Mouse (Mus musculus) embryonic facial prominence, embryonic 13.5 days (tissue): ENCODE data around the gene Top3b. TPM values are rescaled to one million over a fixed set of nuclear protein-coding genes. Genes with fewer than 3 reads are reported as not detected.

Experiments
- ATAC-seq: fragments of 200-750 bp; cut with Nextera tagmentation; 2 replicates; pipeline ENCODE4 v1.8.0; 2017; ENCODE audit warnings: low read depth; ENCODE audit not compliant: insufficient number of reproducible peaks, insufficient read depth, low FRiP score, low TSS enrichment
- H3K27ac ChIP-seq: fragments of 300-500 bp; sonication (generic); 2 replicates; pipeline ENCODE4 v1.5.1; 2015; ENCODE audit warnings: moderate library complexity, mild to moderate bottlenecking, inconsistent platforms
- H3K27me3 ChIP-seq: fragments of 300-500 bp; sonication (generic); 2 replicates; pipeline ENCODE4 v1.6.1; 2015; ENCODE audit warnings: mild to moderate bottlenecking, inconsistent platforms
- H3K36me3 ChIP-seq: fragments of 300-500 bp; sonication (generic); 2 replicates; pipeline ENCODE4 v1.6.1; 2015; ENCODE audit warnings: mild to moderate bottlenecking, inconsistent platforms
- H3K4me1 ChIP-seq: fragments of 300-500 bp; sonication (generic); 2 replicates; pipeline ENCODE4 v1.6.1; 2015; ENCODE audit warnings: inconsistent platforms
- H3K4me2 ChIP-seq: fragments of 300-500 bp; sonication (generic); 2 replicates; pipeline ENCODE4 v1.6.1; 2015; ENCODE audit warnings: moderate library complexity, mild to moderate bottlenecking, inconsistent platforms
- H3K4me3 ChIP-seq: fragments of 300-500 bp; sonication (generic); 2 replicates; pipeline ENCODE4 v1.5.1; 2015; ENCODE audit warnings: mild to moderate bottlenecking, inconsistent platforms
- H3K9ac ChIP-seq: fragments of 300-500 bp; sonication (generic); 2 replicates; pipeline ENCODE4 v1.6.1; 2015; ENCODE audit warnings: mild to moderate bottlenecking, inconsistent platforms
- H3K9me3 ChIP-seq: fragments of 300-500 bp; sonication (generic); 2 replicates; pipeline ENCODE4 v1.6.1; 2016; ENCODE audit warnings: inconsistent platforms
- WGBS: fragments of 180-500 bp; shearing (Covaris S2); methylation state at CpG from one replicate; pipeline ENCODE4 v1.1.7; 2015; ENCODE audit warnings: mixed read lengths; 5-methylcytosine and 5-hydroxymethylcytosine counted together
- polyA plus RNA-seq: library from polyadenylated mRNA; unstranded; fragments of >200 nt; fragmentation: Nextera tagmentation; extraction: Ambion mirVana; gene quantifications from 2 replicates; pipeline ENCODE4 v1.2.1, GENCODE M21; 2015

Top3b gene
- polyA plus RNA-seq, 1 experiment from 2014 or later = 73.7 TPM

DNA sequence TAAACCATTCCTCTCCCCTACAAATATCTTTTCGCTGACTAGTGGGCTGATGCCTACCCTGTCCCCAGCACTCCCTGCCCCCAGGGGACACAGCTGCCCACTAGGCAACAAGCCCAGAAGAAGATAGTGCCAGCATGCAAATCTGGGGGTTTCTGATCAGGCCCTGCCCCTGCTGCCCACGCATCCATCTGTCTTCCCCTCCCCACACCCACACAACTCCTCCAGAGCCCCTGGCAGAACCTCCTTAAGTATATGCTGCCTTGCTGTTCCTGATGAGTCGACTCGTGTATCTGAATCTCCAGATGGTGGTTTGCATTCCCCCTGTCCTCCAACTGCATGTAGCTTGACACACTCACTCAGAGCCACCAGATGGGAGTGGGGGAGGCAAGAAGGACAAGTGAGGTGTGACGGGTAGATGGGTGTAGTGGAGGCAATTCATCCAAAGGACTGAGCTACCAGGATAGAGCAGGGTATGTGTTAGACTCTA, 60.3 kb downstream of the Top3b start:
- H3K27me3 ChIP-seq = no peaks in the 10 kb centered on the region
- H3K4me1 ChIP-seq = no peaks in the 10 kb centered on the region
- 76% methylated on average over 5 of the region's 5 CpGs for WGBS
- H3K4me3 ChIP-seq = no peak overlapping the region
- no peak overlapping the region for H3K9ac ChIP-seq
- ATAC-seq = no peak
- peaks cover 7% of the 10 kb centered on the region; the same call in 1 of the 2 replicates for H3K36me3 ChIP-seq
- H3K9me3 ChIP-seq = no peaks in the 10 kb centered on the region; the same call in 1 of the 2 replicates
- no peak overlapping the region for H3K27ac ChIP-seq
- no peak overlapping the region for H3K4me2 ChIP-seq

DNA sequence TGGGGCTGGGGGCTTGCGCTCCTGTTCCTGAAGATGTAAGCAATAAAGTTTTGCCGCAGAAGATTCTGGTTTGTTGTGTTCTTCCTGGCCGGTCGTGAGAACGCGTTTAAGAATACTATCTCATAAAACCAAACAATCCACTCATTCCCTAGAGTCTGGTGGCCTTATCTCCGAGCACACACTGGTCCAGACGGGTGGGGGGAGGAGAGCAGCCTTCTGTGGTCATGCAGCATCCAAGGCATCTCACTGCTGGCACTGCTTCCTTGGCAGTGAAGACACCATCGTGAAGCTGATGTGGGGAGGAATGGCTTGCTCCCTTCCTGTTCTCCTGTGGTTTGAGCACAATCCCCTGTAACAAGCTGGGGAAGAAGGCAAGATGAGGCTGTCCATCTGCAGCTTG, 69.0 kb downstream of the Top3b start:
- WGBS = 94% methylated on average over 9 of the region's 9 CpGs
- Histone ChIP-seq H3K36me3 (no peaks in the 10 kb centered on the region), H3K9ac (no peak overlapping the region), H3K27ac (no peak overlapping the region), H3K27me3 (no peaks in the 10 kb centered on the region), H3K9me3 (0 out of 2 replicates have a peak, but pooled peaks cover 3% of the 10 kb centered on the region), H3K4me2 (no peak overlapping the region), H3K4me3 (no peak overlapping the region), H3K4me1 (no peaks in the 10 kb centered on the region)
- ATAC-seq = no peak

DNA sequence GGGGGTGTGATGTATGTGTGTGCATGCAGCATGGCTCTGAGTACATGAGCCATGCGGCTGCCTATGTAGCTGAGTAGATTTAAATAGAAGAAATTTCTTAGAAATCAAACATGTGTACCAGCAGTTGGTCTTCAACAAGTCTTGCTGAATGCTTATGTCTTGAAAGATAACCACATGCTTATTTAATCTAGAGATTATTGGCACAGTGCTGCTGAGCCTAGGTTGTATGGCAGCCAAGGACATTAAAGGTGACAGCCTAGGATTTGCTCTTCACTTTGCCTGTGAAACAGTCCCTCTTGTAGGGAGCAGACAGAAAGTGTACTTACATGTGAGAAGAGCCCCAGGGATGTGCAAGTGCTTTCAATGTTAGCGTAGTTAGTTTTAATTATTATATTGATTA, 70.5 kb downstream of the Top3b start:
- Histone ChIP-seq H3K9ac (no peak overlapping the region), H3K4me3 (no peak overlapping the region), H3K27me3 (no peaks in the 10 kb centered on the region), H3K36me3 (no peaks in the 10 kb centered on the region), H3K4me1 (no peaks in the 10 kb centered on the region), H3K9me3 (0 out of 2 replicates have a peak, but pooled peaks cover 3% of the 10 kb centered on the region), H3K27ac (no peak overlapping the region), H3K4me2 (no peak overlapping the region)
- ATAC-seq = no peak
- WGBS = 93% methylated on average over 2 of the region's 2 CpGs

Other genes with a start within 250 kb of the Top3b start
- 0.11 TPM in 1 of 2 replicates, not detected in the other for gene Olfr19, start 194.3 kb upstream of the Top3b start, polyA plus RNA-seq
- gene Spag6l, start 41.3 kb upstream of the Top3b start, polyA plus RNA-seq = 0.60 and 0.74 TPM in 2 replicates
- not detected in 2 replicates for gene Igll1, start 6.8 kb upstream of the Top3b start, polyA plus RNA-seq
- 3.4 and 4.1 TPM in 2 replicates for gene Vpreb1, start 107 bp downstream of the Top3b start, polyA plus RNA-seq
- gene Ppm1f, start 25.7 kb downstream of the Top3b start, polyA plus RNA-seq = 27.7 and 29.3 TPM in 2 replicates
- 136 and 149 TPM in 2 replicates for gene Mapk1, start 112.6 kb downstream of the Top3b start, polyA plus RNA-seq
- 56.7 and 66.3 TPM in 2 replicates for gene Ypel1, start 199.0 kb downstream of the Top3b start, polyA plus RNA-seq
- 159 and 161 TPM in 2 replicates for gene Ppil2, start 240.5 kb downstream of the Top3b start, polyA plus RNA-seq